Mouse (Mus musculus): ENCODE measurements at regions not wholly inside any gene's neighbourhood (a gene's known extent, or its start where the extent isn't known, plus 50 kb on each side); places are given as distances from the start of the nearest gene placed in this dataset.

GRCm38 (mm10) chr8:26267569-26267968, 148.2 kb downstream of the Gm45692 start:
- Histone ChIP-seq H3K4me3 (no peak overlapping the region), H3K27me3 (ENCODE audit: insufficient read depth, poor library complexity, severe bottlenecking) (no peaks in the 10 kb centered on the region; the same call in 1 of the 2 replicates), H3K4me1 (replicated peaks) (peaks cover 43% of the 10 kb centered on the region), H3K27ac (no peak overlapping the region), H3K36me3 (no peaks in the 10 kb centered on the region), H3K9me3 (no peaks in the 10 kb centered on the region)
- WGBS, result 85% methylated on average over 4 of the region's 4 CpGs
- DNase-seq (ENCODE audit: low spot score), result no peak

GRCm38 (mm10) chr8:26268751-26269415, 149.5 kb downstream of the Gm45692 start:
- WGBS, result 59% methylated on average over 17 of the region's 17 CpGs

DNA sequence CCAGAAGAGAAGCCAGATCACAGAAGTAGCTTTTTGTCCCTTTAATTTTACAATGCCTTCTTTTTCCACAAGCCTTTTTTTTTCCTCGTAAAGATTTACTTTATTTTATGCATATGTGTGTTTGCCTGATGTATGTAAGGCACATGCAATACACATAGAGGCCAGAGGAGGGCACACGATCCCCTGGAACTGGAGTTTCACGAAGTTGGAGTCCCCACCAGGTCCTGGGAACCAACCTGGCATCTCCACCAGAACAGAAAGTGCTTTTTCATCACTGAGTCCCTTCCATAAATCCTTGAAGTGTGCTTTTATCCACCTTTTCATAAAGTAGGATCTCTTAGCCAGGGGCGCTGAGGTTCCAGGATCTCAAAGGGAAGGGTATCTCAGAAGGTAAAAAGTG, 152.8 kb downstream of the Gm45692 start:
- H3K36me3 ChIP-seq, result no peaks in the 10 kb centered on the region
- peak; percentile 59 for DNase-seq (ENCODE audit: low spot score)
- peaks cover 45% of the 10 kb centered on the region for H3K4me1 ChIP-seq (replicated peaks)
- 35% methylated on average over 4 of the region's 4 CpGs for WGBS
- H3K4me3 ChIP-seq, result no peak overlapping the region
- H3K27ac ChIP-seq, result no peak overlapping the region
- H3K27me3 ChIP-seq (ENCODE audit: insufficient read depth, poor library complexity, severe bottlenecking), result peaks cover 16% of the 10 kb centered on the region; the same call in 1 of the 2 replicates
- H3K9me3 ChIP-seq, result no peaks in the 10 kb centered on the region

More at GRCm38 (mm10) chr8:26268751-26269415, 149.5 kb downstream of the Gm45692 start:
- peak; percentile 23 for DNase-seq (ENCODE audit: low spot score)
- H3K4me1 ChIP-seq (replicated peaks), result peaks cover 56% of the 10 kb centered on the region
- peaks cover 5% of the 10 kb centered on the region; the same call in 1 of the 2 replicates for H3K27me3 ChIP-seq (ENCODE audit: insufficient read depth, poor library complexity, severe bottlenecking)
- no peak overlapping the region for H3K4me3 ChIP-seq
- no peak overlapping the region for H3K27ac ChIP-seq
- no peaks in the 10 kb centered on the region for H3K9me3 ChIP-seq
- no peaks in the 10 kb centered on the region for H3K36me3 ChIP-seq

DNA sequence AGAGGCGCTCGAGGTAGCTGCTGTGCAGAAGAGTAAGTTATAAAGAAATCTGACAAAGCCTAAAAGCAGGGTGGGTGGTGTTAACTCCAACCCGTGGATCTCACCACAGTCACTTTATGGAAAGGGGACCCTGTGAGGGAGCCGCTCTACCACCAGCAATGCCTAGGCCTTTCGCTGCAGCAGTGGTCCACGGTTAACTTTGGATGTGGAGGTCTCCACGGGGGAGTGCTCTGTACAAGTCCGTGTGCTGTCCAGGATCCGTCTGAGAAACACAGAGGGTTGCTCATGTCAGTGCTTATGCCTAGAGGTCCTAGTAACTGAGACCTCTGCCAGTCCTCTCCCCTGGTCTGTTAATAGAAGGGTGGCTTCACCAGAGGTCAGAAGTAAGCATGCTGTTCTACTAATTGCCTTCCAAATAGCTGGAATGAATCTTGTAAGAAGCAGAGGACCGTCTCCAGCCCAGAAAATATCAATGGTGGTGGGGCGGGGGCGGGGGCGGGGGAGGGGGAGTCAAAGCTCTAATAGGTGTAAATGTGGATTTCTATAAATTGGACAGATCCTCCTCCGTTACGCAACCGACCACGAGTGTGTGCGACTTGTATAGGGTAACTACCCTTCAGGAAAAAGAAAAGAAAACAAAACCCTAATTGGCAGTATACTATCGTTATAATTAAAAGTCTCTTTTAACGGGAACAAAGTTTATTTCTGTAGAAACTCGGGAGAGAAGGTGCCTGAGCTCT, 153.5 kb downstream of the Gm45692 start:
- Histone ChIP-seq H3K27me3 (ENCODE audit: insufficient read depth, poor library complexity, severe bottlenecking) (peaks cover 16% of the 10 kb centered on the region; the same call in 1 of the 2 replicates), H3K9me3 (no peaks in the 10 kb centered on the region), H3K27ac (peak overlapping the region; percentile 63), H3K4me3 (peak overlapping the region; percentile 31), H3K36me3 (no peaks in the 10 kb centered on the region), H3K4me1 (replicated peaks) (peaks cover 45% of the 10 kb centered on the region)
- WGBS, result 27% methylated on average over 21 of the region's 21 CpGs
- DNase-seq (ENCODE audit: low spot score), result no peak

- H3K4me1 ChIP-seq (replicated peaks), result peaks cover 43% of the 10 kb centered on the region
- peaks cover 16% of the 10 kb centered on the region; the same call in 1 of the 2 replicates for H3K27me3 ChIP-seq (ENCODE audit: insufficient read depth, poor library complexity, severe bottlenecking)
- peak overlapping the region; percentile 31 for H3K4me3 ChIP-seq
- under 1% methylated on average over 12 of the region's 12 CpGs for WGBS
- peak overlapping the region; percentile 63 for H3K27ac ChIP-seq
- peak; percentile 78 for DNase-seq (ENCODE audit: low spot score)
- H3K9me3 ChIP-seq, result no peaks in the 10 kb centered on the region
- H3K36me3 ChIP-seq, result no peaks in the 10 kb centered on the region
Measured at GRCm38 (mm10) chr8:26273415-26273760, 154.1 kb downstream of the Gm45692 start.

GRCm38 (mm10) chr8:26273792-26274191, 154.5 kb downstream of the Gm45692 start:
- 40% methylated on average over 5 of the region's 5 CpGs for WGBS

GRCm38 (mm10) chr8:26274481-26274880, 155.1 kb downstream of the Gm45692 start:
- DNase-seq (ENCODE audit: low spot score), result no peak
- 0 out of 2 replicates have a peak overlapping the region, but pooled peaks have one; percentile 3 for H3K27ac ChIP-seq
- H3K27me3 ChIP-seq (ENCODE audit: insufficient read depth, poor library complexity, severe bottlenecking), result peaks cover 16% of the 10 kb centered on the region; the same call in 1 of the 2 replicates
- H3K9me3 ChIP-seq, result no peaks in the 10 kb centered on the region
- no peaks in the 10 kb centered on the region for H3K36me3 ChIP-seq
- WGBS, result 90% methylated on average over 6 of the region's 6 CpGs
- H3K4me1 ChIP-seq (replicated peaks), result peaks cover 33% of the 10 kb centered on the region
- no peak overlapping the region for H3K4me3 ChIP-seq

More at GRCm38 (mm10) chr8:26273792-26274191, 154.5 kb downstream of the Gm45692 start:
- Histone ChIP-seq H3K9me3 (no peaks in the 10 kb centered on the region), H3K36me3 (no peaks in the 10 kb centered on the region), H3K27ac (peak overlapping the region; percentile 63), H3K4me1 (replicated peaks) (peaks cover 39% of the 10 kb centered on the region), H3K4me3 (peak overlapping the region; percentile 31), H3K27me3 (ENCODE audit: insufficient read depth, poor library complexity, severe bottlenecking) (peaks cover 16% of the 10 kb centered on the region; the same call in 1 of the 2 replicates)
- DNase-seq (ENCODE audit: low spot score), result no peak

GRCm38 (mm10) chr8:26282156-26282935, 163.0 kb downstream of the Gm45692 start:
- Histone ChIP-seq H3K27ac (peak overlapping the region; percentile 50; the same call in 1 of the 2 replicates), H3K36me3 (no peaks in the 10 kb centered on the region), H3K4me1 (replicated peaks) (peaks cover 13% of the 10 kb centered on the region), H3K4me3 (no peak overlapping the region), H3K9me3 (peaks cover 7% of the 10 kb centered on the region; the same call in 1 of the 2 replicates), H3K27me3 (ENCODE audit: insufficient read depth, poor library complexity, severe bottlenecking) (no peaks in the 10 kb centered on the region)
- no peak for DNase-seq (ENCODE audit: low spot score)
- 60% methylated on average over 11 of the region's 11 CpGs for WGBS

- H3K36me3 ChIP-seq, result no peaks in the 10 kb centered on the region
- peaks cover 19% of the 10 kb centered on the region for H3K4me1 ChIP-seq (replicated peaks)
- no peak overlapping the region for H3K4me3 ChIP-seq
- WGBS, result 66% methylated on average over 2 of the region's 2 CpGs
- peak; percentile 27 for DNase-seq (ENCODE audit: low spot score)
- no peak overlapping the region for H3K27ac ChIP-seq
- no peaks in the 10 kb centered on the region for H3K27me3 ChIP-seq (ENCODE audit: insufficient read depth, poor library complexity, severe bottlenecking)
- H3K9me3 ChIP-seq, result peaks cover 7% of the 10 kb centered on the region; the same call in 1 of the 2 replicates
Measured at GRCm38 (mm10) chr8:26283957-26284356, 164.6 kb downstream of the Gm45692 start.

- Histone ChIP-seq H3K27ac (no peak overlapping the region), H3K36me3 (no peaks in the 10 kb centered on the region)
Measured at GRCm38 (mm10) chr8:26287665-26288064, 168.3 kb downstream of the Gm45692 start.

DNA sequence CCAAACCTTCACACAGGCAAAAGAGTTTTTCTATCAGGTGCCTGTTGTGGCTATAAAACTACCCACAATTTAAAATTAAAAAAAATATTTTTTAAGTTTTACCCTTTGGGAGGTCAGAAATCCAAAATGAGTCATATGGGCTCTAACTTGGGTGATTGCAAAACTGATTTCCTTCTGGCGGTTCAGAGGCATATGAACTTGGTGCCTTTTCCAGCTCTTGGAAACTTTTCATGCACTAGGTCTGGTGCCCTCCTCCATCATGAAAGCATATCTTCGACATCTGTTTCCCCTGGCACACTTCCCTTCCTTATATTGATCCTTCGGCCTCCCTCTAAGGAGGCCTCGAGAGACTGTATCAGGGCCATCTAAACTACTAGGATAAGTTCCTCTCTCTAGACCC, 168.8 kb downstream of the Gm45692 start:
- Histone ChIP-seq H3K4me3 (no peak overlapping the region), H3K9me3 (peaks cover 7% of the 10 kb centered on the region; the same call in 1 of the 2 replicates)

More at GRCm38 (mm10) chr8:26287665-26288064, 168.3 kb downstream of the Gm45692 start:
- H3K4me3 ChIP-seq, result no peak overlapping the region
- peaks cover 13% of the 10 kb centered on the region for H3K4me1 ChIP-seq (replicated peaks)
- peaks cover 7% of the 10 kb centered on the region; the same call in 1 of the 2 replicates for H3K9me3 ChIP-seq
- DNase-seq (ENCODE audit: low spot score), result no peak
- no peaks in the 10 kb centered on the region for H3K27me3 ChIP-seq (ENCODE audit: insufficient read depth, poor library complexity, severe bottlenecking)
- WGBS, result 51% methylated on average over 6 of the region's 6 CpGs

DNA sequence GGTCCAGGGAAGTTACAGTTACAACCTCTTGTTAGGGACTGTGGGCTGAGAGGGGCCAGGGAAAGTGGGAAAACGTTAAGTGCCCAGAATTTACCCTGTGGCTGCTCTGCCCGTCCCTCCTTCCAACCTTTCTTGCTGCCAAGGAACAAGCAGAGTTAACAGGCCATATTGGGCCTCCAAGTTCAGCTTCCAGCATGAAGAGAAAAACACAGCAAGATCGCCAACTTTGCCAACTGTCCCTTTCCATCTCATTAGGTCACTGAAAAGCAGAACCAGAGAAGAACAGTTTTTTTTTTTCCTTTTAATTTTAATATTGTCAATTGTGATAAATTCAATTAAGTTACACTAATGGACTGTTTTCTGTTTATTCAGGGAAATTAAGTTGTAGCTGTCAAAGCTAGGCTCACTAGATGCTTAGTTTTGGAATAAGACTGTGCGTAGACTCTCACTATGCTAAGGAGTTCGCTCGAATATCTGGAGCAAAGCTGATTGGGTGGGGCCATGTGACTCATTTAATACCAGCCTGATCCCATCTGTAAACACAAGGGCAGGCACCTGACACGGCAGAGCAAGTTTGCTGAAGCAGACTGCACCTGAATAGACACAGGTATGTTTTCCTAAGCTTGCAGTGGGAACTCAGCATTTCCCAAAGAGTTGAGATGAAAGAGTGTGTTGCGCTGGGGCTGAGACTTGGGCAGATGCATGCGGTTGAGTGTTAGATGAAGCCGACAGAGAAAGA, 178.9 kb downstream of the Gm45692 start:
- 90% methylated on average over 10 of the region's 10 CpGs for WGBS
- H3K27ac ChIP-seq, result no peak overlapping the region
- H3K4me3 ChIP-seq, result no peak overlapping the region
- H3K9me3 ChIP-seq, result no peaks in the 10 kb centered on the region
- peaks cover 12% of the 10 kb centered on the region; the same call in 1 of the 2 replicates for H3K27me3 ChIP-seq (ENCODE audit: insufficient read depth, poor library complexity, severe bottlenecking)
- no peaks in the 10 kb centered on the region for H3K36me3 ChIP-seq
- DNase-seq (ENCODE audit: low spot score), result no peak
- no peaks in the 10 kb centered on the region for H3K4me1 ChIP-seq (replicated peaks)

More for the DNA sequence above, 168.8 kb downstream of the Gm45692 start:
- Histone ChIP-seq H3K36me3 (no peaks in the 10 kb centered on the region), H3K27ac (no peak overlapping the region), H3K27me3 (ENCODE audit: insufficient read depth, poor library complexity, severe bottlenecking) (no peaks in the 10 kb centered on the region), H3K4me1 (replicated peaks) (peaks cover 8% of the 10 kb centered on the region)
- 91% methylated on average over 4 of the region's 4 CpGs for WGBS
- no peak for DNase-seq (ENCODE audit: low spot score)

Measured in hindbrain, embryonic 10.5 days (tissue).